Mouse (Mus musculus) ZHBTc4 (cell line): ENCODE measurements around the gene Hps5.
"Not testable (repeated sequence)": the region's sequence is repeated elsewhere in the genome, so short reads cannot be mapped to it uniquely, and the experiment has no call there.

ENCODE experiments used
- DNase-seq: peaks from one replicate; pipeline ENCODE4 v3.0.0-alpha.2; 2011; ENCODE audit warnings: low read depth, low spot score

Gene Hps5

DNA sequence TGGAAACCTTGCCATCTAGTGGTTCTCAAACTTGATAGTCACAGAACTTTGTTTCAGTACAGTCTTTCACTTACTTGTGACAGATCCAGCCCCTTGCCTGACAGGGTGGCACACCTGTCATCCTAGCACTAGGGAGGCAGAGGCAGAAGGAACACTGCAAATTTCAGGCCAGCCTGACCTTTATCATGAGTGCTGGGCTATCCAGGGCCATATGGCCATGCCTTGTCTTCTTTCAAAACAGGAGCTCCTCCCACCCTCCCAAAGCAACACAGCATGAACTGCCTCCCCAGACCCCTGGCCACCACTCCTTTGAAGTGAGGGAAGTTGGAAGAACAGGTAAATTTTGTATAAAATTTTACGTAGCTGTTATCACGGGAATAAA is 31.9 kb upstream of the Hps5 start:
- no peak for DNase-seq

- DNase-seq = no peak
Measured at GRCm38 (mm10) chr7:46827046-46827802, 31.4 kb upstream of the Hps5 start.

- not testable (repeated sequence) for DNase-seq
Measured at GRCm38 (mm10) chr7:46820876-46821632, 25.2 kb upstream of the Hps5 start.

DNA sequence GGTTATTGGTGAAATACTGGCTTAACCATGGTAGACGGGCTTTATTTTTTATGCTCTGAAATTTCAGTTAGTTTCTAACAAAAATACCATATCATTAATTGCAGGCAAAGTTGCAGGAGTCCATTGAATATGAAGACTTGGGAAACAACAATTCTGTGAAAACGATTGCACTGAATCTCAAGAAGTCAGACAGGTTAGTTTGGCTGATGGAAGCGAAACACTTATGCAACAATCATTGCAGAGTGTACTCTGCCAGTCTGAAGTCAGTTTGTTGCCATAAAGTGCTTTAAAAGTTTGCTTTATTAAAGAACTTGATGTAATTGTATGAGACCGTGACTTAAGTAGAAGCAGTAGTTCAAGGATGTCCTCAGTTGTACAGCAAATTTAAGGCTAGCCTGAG is 18.1 kb upstream of the Hps5 start:
- DNase-seq = no peak

GRCm38 (mm10) chr7:46810325-46810724 is 14.5 kb upstream of the Hps5 start:
- no peak for DNase-seq

GRCm38 (mm10) chr7:46796779-46797178 is 915 bp upstream of the Hps5 start:
- no peak for DNase-seq

- DNase-seq = no peak
Measured at GRCm38 (mm10) chr7:46796206-46796679, 379 bp upstream of the Hps5 start.

- no peak for DNase-seq
Measured at GRCm38 (mm10) chr7:46793871-46794270, 2.0 kb downstream of the Hps5 start.

DNA sequence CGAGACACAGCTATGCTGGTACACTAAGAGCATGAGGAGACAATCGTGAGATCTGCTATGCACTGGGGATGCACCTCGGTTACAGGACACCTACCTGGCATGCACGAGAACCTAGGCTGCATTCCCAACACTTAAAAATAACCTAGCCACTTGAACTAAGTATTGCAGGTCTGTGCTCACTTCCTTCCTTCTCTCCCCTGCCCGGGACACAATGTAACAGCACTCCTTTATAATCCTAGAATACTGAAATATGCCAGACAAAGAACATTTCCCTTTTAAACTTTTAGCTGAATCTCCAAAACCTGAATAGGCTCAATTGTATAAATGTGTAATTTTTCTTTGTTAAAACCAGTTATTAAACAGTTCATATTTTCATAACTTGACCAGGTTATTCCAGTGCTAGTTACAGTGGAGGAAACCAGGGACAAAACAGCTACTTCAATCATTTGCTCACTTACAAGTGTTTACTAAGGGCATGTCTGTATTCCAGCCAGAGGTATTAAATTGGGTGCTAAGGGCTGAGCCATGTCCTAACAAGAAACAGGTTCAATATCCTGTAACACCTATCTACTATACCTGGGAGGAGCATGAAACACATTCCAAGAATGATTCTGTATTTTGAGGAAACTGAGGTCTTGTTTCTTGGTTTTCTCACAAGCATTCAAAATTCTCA is 6.6 kb downstream of the Hps5 start:
- DNase-seq = no peak

GRCm38 (mm10) chr7:46770706-46771105 is 25.2 kb downstream of the Hps5 start:
- peak; percentile 84 for DNase-seq

GRCm38 (mm10) chr7:46768451-46768850 is 27.4 kb downstream of the Hps5 start:
- peak; percentile 75 for DNase-seq

DNA sequence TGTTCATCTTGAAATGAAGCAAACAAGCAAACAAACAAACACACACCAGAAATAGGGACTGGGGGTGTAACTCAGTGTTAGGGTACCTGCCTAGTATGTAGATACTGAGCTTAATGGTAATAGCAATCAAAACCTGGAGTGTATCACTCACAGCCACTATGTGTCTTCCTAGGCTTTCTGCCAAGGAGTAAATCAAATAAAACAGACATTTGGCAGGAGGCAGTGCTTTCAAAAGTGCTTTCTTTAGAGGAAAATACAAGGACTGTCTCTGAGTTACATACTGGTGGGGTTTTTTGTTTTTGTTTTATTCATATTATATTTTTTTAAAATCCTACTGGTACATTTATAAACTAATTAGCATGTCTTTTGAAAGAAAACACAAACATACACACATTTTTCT is 28.5 kb downstream of the Hps5 start:
- no peak for DNase-seq

DNA sequence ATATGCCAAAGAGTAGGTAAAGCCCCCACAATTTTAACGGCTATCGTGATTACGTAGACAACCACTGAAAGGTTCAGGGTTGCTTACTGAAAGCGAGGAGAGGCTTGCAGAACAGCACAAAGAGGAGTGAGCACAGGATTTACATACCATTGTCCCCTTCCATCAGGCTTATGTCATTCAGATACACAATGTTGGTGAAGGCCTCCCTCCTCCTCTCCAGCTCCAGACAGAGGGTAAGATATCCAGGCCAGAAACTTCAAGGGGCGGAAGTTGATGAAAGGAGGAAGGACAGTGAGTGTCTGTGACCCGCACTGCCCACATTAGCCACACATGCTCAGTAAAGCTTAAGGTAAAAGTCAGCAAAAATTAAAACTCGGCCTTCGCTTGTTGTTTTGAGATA is 31.2 kb downstream of the Hps5 start:
- no peak for DNase-seq

DNA sequence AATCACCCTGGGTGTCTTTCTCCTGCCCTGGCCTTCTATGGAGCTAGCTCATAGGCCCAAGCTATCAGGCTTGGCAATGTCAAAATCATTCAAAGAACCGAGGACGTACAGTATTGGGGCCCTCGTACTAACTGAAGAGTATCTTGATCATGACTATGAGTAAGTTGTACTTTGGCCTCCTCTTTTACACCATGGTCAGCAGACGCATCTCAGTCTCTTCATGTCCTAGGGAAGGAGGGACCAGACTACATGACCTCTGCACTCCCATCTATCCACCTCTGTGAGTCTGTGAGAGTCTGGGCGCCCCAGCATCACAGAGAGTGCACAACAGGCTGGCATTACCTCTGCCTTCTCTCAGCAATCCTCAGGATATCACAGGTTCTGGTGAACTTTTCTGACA is 33.3 kb downstream of the Hps5 start:
- no peak for DNase-seq

GRCm38 (mm10) chr7:46761049-46761795 is 34.6 kb downstream of the Hps5 start:
- peak; percentile 55 for DNase-seq

- no peak for DNase-seq
Measured at GRCm38 (mm10) chr7:46751490-46751889, 44.4 kb downstream of the Hps5 start, which contains the start of gene Saa2. TSS of gene Saa2 (plus strand) at chr7:46751790.

GRCm38 (mm10) chr7:46748459-46748858 is 47.4 kb downstream of the Hps5 start:
- DNase-seq = peak; percentile 56

DNA sequence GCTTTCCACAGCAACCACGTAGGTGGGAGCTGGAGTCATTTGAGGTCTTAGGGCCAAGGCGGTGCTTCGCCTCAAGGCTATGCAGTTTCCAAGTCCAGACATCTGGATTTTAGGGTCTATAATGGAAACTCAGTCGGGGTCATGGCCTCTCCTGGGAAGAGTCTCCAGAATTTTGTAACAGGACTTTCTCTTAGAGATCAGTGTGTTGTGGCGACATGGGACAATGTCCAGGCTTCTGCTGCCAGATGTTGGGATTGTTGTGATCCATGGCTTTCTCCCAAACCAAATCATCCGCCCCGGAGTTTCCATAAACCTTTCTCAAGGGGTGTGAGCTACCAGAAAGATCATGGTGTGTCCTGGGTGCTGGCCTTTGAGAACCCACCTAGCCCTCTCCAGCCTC is 49.5 kb downstream of the Hps5 start:
- no peak for DNase-seq

DNA sequence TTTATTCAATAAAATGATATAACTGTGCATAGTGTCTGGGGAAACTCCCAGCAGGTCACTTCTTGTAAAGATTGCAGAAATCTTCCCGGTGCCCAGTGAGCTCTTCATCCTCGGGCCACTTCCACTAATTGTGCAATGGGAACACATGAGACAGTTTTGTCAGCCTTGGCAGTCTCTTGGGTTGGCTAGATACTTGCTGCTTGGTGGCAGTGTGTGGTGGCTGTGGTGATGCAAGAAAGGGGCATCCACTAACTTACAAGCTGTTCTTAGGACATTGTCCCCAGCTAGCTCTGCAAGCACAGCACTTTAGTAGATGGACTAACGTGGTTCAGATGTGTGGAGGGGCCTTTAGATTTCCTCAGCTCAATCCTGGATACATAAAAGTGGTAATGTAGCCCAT is 50.0 kb downstream of the Hps5 start:
- DNase-seq = no peak

DNA sequence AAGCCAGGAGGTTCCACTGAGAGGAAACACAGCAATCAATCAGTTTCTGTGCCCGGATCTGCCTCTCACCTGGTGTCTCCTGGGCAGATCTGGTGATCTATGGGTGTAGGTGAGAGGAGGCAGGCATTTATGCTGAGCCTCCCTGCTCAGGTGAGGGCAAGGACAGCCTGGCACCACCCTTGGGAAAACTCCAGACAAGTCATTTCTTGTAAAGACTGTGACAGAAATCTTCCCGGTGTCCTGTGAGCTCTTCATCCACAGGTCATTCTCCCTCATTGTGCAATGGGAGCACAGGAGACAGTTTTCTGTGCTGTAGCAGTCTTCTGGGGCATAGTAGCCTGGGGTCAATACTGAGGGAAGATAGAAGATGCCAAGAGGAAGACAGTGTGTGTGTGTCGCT is 53.0 kb downstream of the Hps5 start, which contains the start of gene Saa1:
TSS of gene Saa1 (minus strand) at position 101 of the 400 bp plus-strand sequence.
- not testable (repeated sequence) for DNase-seq

GRCm38 (mm10) chr7:46740041-46740440 is 55.8 kb downstream of the Hps5 start:
- not testable (repeated sequence) for DNase-seq
